Mouse (Mus musculus): ENCODE measurements around the gene Arl16. TPM values are rescaled to one million over a fixed set of nuclear protein-coding genes. Genes with fewer than 3 reads are reported as not detected.

The Arl16 gene
- polyA plus RNA-seq, 1 experiment = 24.0 TPM

GRCm38 (mm10) chr11:120506899-120507298 is 39.5 kb upstream of the Arl16 start:
- Histone ChIP-seq H3K4me1 (ENCODE audit: control insufficient read depth, insufficient read depth, low read length) (peaks cover 5% of the 10 kb centered on the region; the same call in 1 of the 2 replicates), H3K27ac (ENCODE audit: insufficient read depth, low read length) (no peak overlapping the region), H3K4me3 (ENCODE audit: insufficient read depth, low read length) (no peak overlapping the region)
- TF ChIP-seq CTCF (IDR thresholded peaks at IDR 0.05; ENCODE audit: borderline replicate concordance, insufficient read depth, low read length) = no peak
- TF ChIP-seq POLR2A (IDR thresholded peaks at IDR 0.05; ENCODE audit: low read depth, low read length) = no peak

- no peak overlapping the region for H3K27ac ChIP-seq (ENCODE audit: insufficient read depth, low read length)
- TF ChIP-seq POLR2A (IDR thresholded peaks at IDR 0.05; ENCODE audit: low read depth, low read length) (no peak), CTCF (IDR thresholded peaks at IDR 0.05; ENCODE audit: borderline replicate concordance, insufficient read depth, low read length) (no peak)
- no peak overlapping the region for H3K4me3 ChIP-seq (ENCODE audit: insufficient read depth, low read length)
- peaks cover 5% of the 10 kb centered on the region; the same call in 1 of the 2 replicates for H3K4me1 ChIP-seq (ENCODE audit: control insufficient read depth, insufficient read depth, low read length)
Measured at GRCm38 (mm10) chr11:120505661-120506060, 38.3 kb upstream of the Arl16 start.

- no peak overlapping the region for H3K27ac ChIP-seq (ENCODE audit: insufficient read depth, low read length)
- no peak overlapping the region for H3K4me3 ChIP-seq (ENCODE audit: insufficient read depth, low read length)
- no peaks in the 10 kb centered on the region for H3K4me1 ChIP-seq (ENCODE audit: control insufficient read depth, insufficient read depth, low read length)
- TF ChIP-seq POLR2A (IDR thresholded peaks at IDR 0.05; ENCODE audit: low read depth, low read length) (no peak; the same call in 1 of the 2 replicates), CTCF (IDR thresholded peaks at IDR 0.05; ENCODE audit: borderline replicate concordance, insufficient read depth, low read length) (no peak)
Measured at GRCm38 (mm10) chr11:120501701-120502100, 34.3 kb upstream of the Arl16 start.

GRCm38 (mm10) chr11:120501018-120501417 is 33.6 kb upstream of the Arl16 start:
- no peak for TF ChIP-seq CTCF (IDR thresholded peaks at IDR 0.05; ENCODE audit: borderline replicate concordance, insufficient read depth, low read length)
- TF ChIP-seq POLR2A (IDR thresholded peaks at IDR 0.05; ENCODE audit: low read depth, low read length) = no peak; the same call in 1 of the 2 replicates
- no peak overlapping the region for H3K27ac ChIP-seq (ENCODE audit: insufficient read depth, low read length)
- no peak overlapping the region for H3K4me3 ChIP-seq (ENCODE audit: insufficient read depth, low read length)
- H3K4me1 ChIP-seq (ENCODE audit: control insufficient read depth, insufficient read depth, low read length) = no peaks in the 10 kb centered on the region

GRCm38 (mm10) chr11:120500357-120500756 is 33.0 kb upstream of the Arl16 start:
- TF ChIP-seq POLR2A (IDR thresholded peaks at IDR 0.05; ENCODE audit: low read depth, low read length) (no peak), CTCF (IDR thresholded peaks at IDR 0.05; ENCODE audit: borderline replicate concordance, insufficient read depth, low read length) (no peak)
- Histone ChIP-seq H3K4me3 (ENCODE audit: insufficient read depth, low read length) (no peak overlapping the region), H3K27ac (ENCODE audit: insufficient read depth, low read length) (no peak overlapping the region), H3K4me1 (ENCODE audit: control insufficient read depth, insufficient read depth, low read length) (no peaks in the 10 kb centered on the region)

GRCm38 (mm10) chr11:120499894-120500293 is 32.5 kb upstream of the Arl16 start:
- Histone ChIP-seq H3K4me1 (ENCODE audit: control insufficient read depth, insufficient read depth, low read length) (no peaks in the 10 kb centered on the region), H3K4me3 (ENCODE audit: insufficient read depth, low read length) (no peak overlapping the region), H3K27ac (ENCODE audit: insufficient read depth, low read length) (no peak overlapping the region)
- TF ChIP-seq POLR2A (IDR thresholded peaks at IDR 0.05; ENCODE audit: low read depth, low read length) (no peak), CTCF (IDR thresholded peaks at IDR 0.05; ENCODE audit: borderline replicate concordance, insufficient read depth, low read length) (no peak)

- Histone ChIP-seq H3K4me3 (ENCODE audit: insufficient read depth, low read length) (no peak overlapping the region), H3K27ac (ENCODE audit: insufficient read depth, low read length) (no peak overlapping the region), H3K4me1 (ENCODE audit: control insufficient read depth, insufficient read depth, low read length) (no peaks in the 10 kb centered on the region)
- TF ChIP-seq POLR2A (IDR thresholded peaks at IDR 0.05; ENCODE audit: low read depth, low read length) (no peak), CTCF (IDR thresholded peaks at IDR 0.05; ENCODE audit: borderline replicate concordance, insufficient read depth, low read length) (no peak)
Measured at GRCm38 (mm10) chr11:120498891-120499290, 31.5 kb upstream of the Arl16 start.

GRCm38 (mm10) chr11:120498226-120498625 is 30.8 kb upstream of the Arl16 start:
- no peak for TF ChIP-seq CTCF (IDR thresholded peaks at IDR 0.05; ENCODE audit: borderline replicate concordance, insufficient read depth, low read length)
- no peak for TF ChIP-seq POLR2A (IDR thresholded peaks at IDR 0.05; ENCODE audit: low read depth, low read length)
- Histone ChIP-seq H3K4me1 (ENCODE audit: control insufficient read depth, insufficient read depth, low read length) (no peaks in the 10 kb centered on the region), H3K4me3 (ENCODE audit: insufficient read depth, low read length) (no peak overlapping the region), H3K27ac (ENCODE audit: insufficient read depth, low read length) (no peak overlapping the region)

GRCm38 (mm10) chr11:120497436-120497835 is 30.0 kb upstream of the Arl16 start:
- no peaks in the 10 kb centered on the region for H3K4me1 ChIP-seq (ENCODE audit: control insufficient read depth, insufficient read depth, low read length)
- no peak overlapping the region for H3K27ac ChIP-seq (ENCODE audit: insufficient read depth, low read length)
- TF ChIP-seq CTCF (IDR thresholded peaks at IDR 0.05; ENCODE audit: borderline replicate concordance, insufficient read depth, low read length) (no peak), POLR2A (IDR thresholded peaks at IDR 0.05; ENCODE audit: low read depth, low read length) (no peak)
- H3K4me3 ChIP-seq (ENCODE audit: insufficient read depth, low read length) = no peak overlapping the region

- Histone ChIP-seq H3K4me3 (ENCODE audit: insufficient read depth, low read length) (no peak overlapping the region), H3K4me1 (ENCODE audit: control insufficient read depth, insufficient read depth, low read length) (no peaks in the 10 kb centered on the region), H3K27ac (ENCODE audit: insufficient read depth, low read length) (no peak overlapping the region)
- TF ChIP-seq POLR2A (IDR thresholded peaks at IDR 0.05; ENCODE audit: low read depth, low read length) (no peak), CTCF (IDR thresholded peaks at IDR 0.05; ENCODE audit: borderline replicate concordance, insufficient read depth, low read length) (no peak)
Measured at GRCm38 (mm10) chr11:120493911-120494310, 26.5 kb upstream of the Arl16 start.

- no peak overlapping the region for H3K27ac ChIP-seq (ENCODE audit: insufficient read depth, low read length)
- no peaks in the 10 kb centered on the region for H3K4me1 ChIP-seq (ENCODE audit: control insufficient read depth, insufficient read depth, low read length)
- no peak for TF ChIP-seq POLR2A (IDR thresholded peaks at IDR 0.05; ENCODE audit: low read depth, low read length)
- no peak for TF ChIP-seq CTCF (IDR thresholded peaks at IDR 0.05; ENCODE audit: borderline replicate concordance, insufficient read depth, low read length)
- H3K4me3 ChIP-seq (ENCODE audit: insufficient read depth, low read length) = no peak overlapping the region
Measured at GRCm38 (mm10) chr11:120493351-120493750, 25.9 kb upstream of the Arl16 start.

Data from embryonic fibroblast, embryonic 13.5 days (primary cell).